In the genomic region with DNA sequence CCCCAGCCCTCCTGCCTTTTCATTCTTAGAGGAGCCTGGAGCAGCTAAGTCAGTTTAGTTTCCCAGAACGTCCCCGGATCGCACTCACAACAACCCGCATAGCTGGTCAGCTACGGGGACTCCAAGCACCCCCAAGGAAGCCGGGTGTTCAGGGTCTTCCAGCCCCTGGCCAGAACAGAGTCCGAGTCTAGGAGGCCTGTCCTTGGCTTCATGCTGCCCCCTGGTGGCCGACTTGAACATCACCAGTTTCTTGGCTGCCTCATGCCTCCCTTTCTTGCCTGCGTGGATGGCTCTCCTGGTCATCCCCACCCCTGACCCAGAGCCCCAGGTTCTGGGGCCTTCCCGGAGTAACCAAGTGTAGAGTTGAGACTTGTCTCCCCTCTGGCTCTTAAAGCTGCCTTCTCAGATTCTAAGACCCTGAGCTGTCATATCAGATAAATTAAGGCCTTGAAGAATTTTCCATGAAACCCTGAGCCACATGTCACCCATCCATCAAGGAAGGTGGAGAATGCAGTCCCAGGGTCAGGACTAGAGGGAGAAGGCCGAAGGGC, we compare ENCODE assay signal across 9 mouse cellular contexts. TPM values are rescaled to one million over a fixed set of nuclear protein-coding genes. Genes with fewer than 3 reads are reported as not detected.
DNase-seq lines count a peak whose midpoint lies in the region; ATAC-seq and TF ChIP-seq lines count a peak whose summit lies in the region.
"Had no signal": no experiment of that assay in that cellular context is flagged by ENCODE, and none has a peak within 500 bp of the region (broad histone marks: within the 10 kb centered on the region; RNA-seq: fewer than 3 reads in every experiment).

No protein-coding gene starts in this region.

- H3K4me3 ChIP-seq in midbrain, embryonic 10.5 days = no peak overlapping the region
- H3K4me3 ChIP-seq in midbrain, embryonic 13.5 days (replicated peaks) = no peak overlapping the region
- H3K4me3 ChIP-seq in intestine, postnatal 0 days (ENCODE audit: low read depth, low read length) = no peak overlapping the region
- no peak overlapping the region for H3K4me3 ChIP-seq in limb, embryonic 14.5 days (replicated peaks; ENCODE audit: low read length)
- H3K4me3 ChIP-seq in neural tube, embryonic 15.5 days (replicated peaks) = no peak overlapping the region
- no peak overlapping the region for H3K4me3 ChIP-seq in testis, adult 2 months (ENCODE audit: control insufficient read depth, low read depth, low read length)

- H3K27me3 ChIP-seq in midbrain, embryonic 10.5 days (ENCODE audit: low read depth, poor library complexity, severe bottlenecking) = peaks cover 75% of the 10 kb centered on the region
- peaks cover 20% of the 10 kb centered on the region for H3K27me3 ChIP-seq in midbrain, embryonic 13.5 days
- H3K27me3 ChIP-seq in intestine, postnatal 0 days (replicated peaks; ENCODE audit: control insufficient read depth, insufficient read depth, low read length) = no peaks in the 10 kb centered on the region
- H3K27me3 ChIP-seq in limb, embryonic 14.5 days (ENCODE audit: control insufficient read depth, insufficient read depth, low read length) = no peaks in the 10 kb centered on the region
- H3K27me3 ChIP-seq in neural tube, embryonic 15.5 days (replicated peaks) = 0 out of 2 replicates have a peak, but pooled peaks cover 3% of the 10 kb centered on the region
- H3K27me3 ChIP-seq in testis, adult 2 months (ENCODE audit: control insufficient read depth, insufficient read depth, low read length) = peaks cover 4% of the 10 kb centered on the region; the same call in 1 of the 2 replicates

- no peak for ATAC-seq in midbrain, embryonic 13.5 days
- ATAC-seq in intestine, postnatal 0 days = no peak
- no peak for ATAC-seq in limb, embryonic 14.5 days (ENCODE audit: low FRiP score, low read depth)
- ATAC-seq in neural tube, embryonic 15.5 days (ENCODE audit: low FRiP score) = no peak

- H3K4me1 ChIP-seq in midbrain, embryonic 10.5 days = peaks cover 83% of the 10 kb centered on the region
- peaks cover 53% of the 10 kb centered on the region for H3K4me1 ChIP-seq in midbrain, embryonic 13.5 days (replicated peaks)
- H3K4me1 ChIP-seq in intestine, postnatal 0 days (replicated peaks; ENCODE audit: control insufficient read depth, insufficient read depth, low read length) = peaks cover 3% of the 10 kb centered on the region; the same call in 1 of the 2 replicates
- peaks cover 26% of the 10 kb centered on the region for H3K4me1 ChIP-seq in limb, embryonic 14.5 days (ENCODE audit: control insufficient read depth, insufficient read depth, low read length)
- peaks cover 32% of the 10 kb centered on the region for H3K4me1 ChIP-seq in neural tube, embryonic 15.5 days
- H3K4me1 ChIP-seq in testis, adult 2 months (ENCODE audit: control insufficient read depth, insufficient read depth, low read length) = peaks cover 44% of the 10 kb centered on the region

- DNase-seq in midbrain, embryonic 10.5 days (ENCODE audit: low spot score) = peak; percentile 84
- DNase-seq in cerebellum, adult 9-10 months = peak; percentile 73
- peak; percentile 59 for DNase-seq in gastrocnemius, postnatal 25 days
- DNase-seq in limb, embryonic 14.5 days (ENCODE audit: low spot score) = peak; percentile 88

- 0 out of 2 replicates have a peak, but pooled peaks cover 4% of the 10 kb centered on the region for H3K36me3 ChIP-seq in midbrain, embryonic 10.5 days
- no peaks in the 10 kb centered on the region for H3K36me3 ChIP-seq in midbrain, embryonic 13.5 days
- H3K36me3 ChIP-seq in intestine, postnatal 0 days (ENCODE audit: control insufficient read depth, insufficient read depth) = no peaks in the 10 kb centered on the region
- H3K36me3 ChIP-seq in limb, embryonic 14.5 days (ENCODE audit: control insufficient read depth, insufficient read depth, low read length) = peaks cover 10% of the 10 kb centered on the region
- H3K36me3 ChIP-seq in neural tube, embryonic 15.5 days = no peaks in the 10 kb centered on the region
- H3K36me3 ChIP-seq in testis, adult 2 months (ENCODE audit: control insufficient read depth, insufficient read depth, low read length) = no peaks in the 10 kb centered on the region

- no peak overlapping the region for H3K9ac ChIP-seq in midbrain, embryonic 13.5 days (replicated peaks)
- no peak overlapping the region for H3K9ac ChIP-seq in intestine, postnatal 0 days (ENCODE audit: low read depth, low read length)
- no peak overlapping the region for H3K9ac ChIP-seq in limb, embryonic 14.5 days (ENCODE audit: low read depth, low read length, severe bottlenecking)
- no peak overlapping the region for H3K9ac ChIP-seq in neural tube, embryonic 15.5 days (replicated peaks)

- no peak overlapping the region for H3K4me2 ChIP-seq in midbrain, embryonic 13.5 days (replicated peaks)
- 0 out of 2 replicates have a peak overlapping the region, but pooled peaks have one; percentile 4 for H3K4me2 ChIP-seq in intestine, postnatal 0 days (replicated peaks; ENCODE audit: low read depth)
- H3K4me2 ChIP-seq in limb, embryonic 14.5 days (replicated peaks; ENCODE audit: low read depth, low read length, severe bottlenecking) = peak overlapping the region; percentile 6; the same call in 1 of the 2 replicates
- 0 out of 2 replicates have a peak overlapping the region, but pooled peaks have one; percentile 15 for H3K4me2 ChIP-seq in neural tube, embryonic 15.5 days

- peak overlapping the region; percentile 76; the same call in 1 of the 2 replicates for H3K27ac ChIP-seq in midbrain, embryonic 10.5 days (replicated peaks)
- no peak overlapping the region for H3K27ac ChIP-seq in midbrain, embryonic 13.5 days
- H3K27ac ChIP-seq in intestine, postnatal 0 days (ENCODE audit: low read depth, low read length) = no peak overlapping the region
- peak overlapping the region; percentile 87 for H3K27ac ChIP-seq in limb, embryonic 14.5 days (replicated peaks; ENCODE audit: low read depth, low read length)
- H3K27ac ChIP-seq in neural tube, embryonic 15.5 days (replicated peaks) = 0 out of 2 replicates have a peak overlapping the region, but pooled peaks have one; percentile 23
- H3K27ac ChIP-seq in testis, adult 2 months (ENCODE audit: control insufficient read depth, insufficient read depth, low read depth, low read length) = no peak overlapping the region

- 42% methylated on average over 11 of the region's 11 CpGs for WGBS in midbrain, embryonic 10.5 days
- WGBS in midbrain, embryonic 13.5 days = 34% methylated on average over 11 of the region's 11 CpGs
- WGBS in intestine, postnatal 0 days = 41% methylated on average over 11 of the region's 11 CpGs
- whole genome bisulfite sequencing in limb, embryonic 14.5 days = 38% methylated on average over 11 of the region's 11 CpGs
- 25% methylated on average over 11 of the region's 11 CpGs for WGBS in neural tube, embryonic 15.5 days

- H3K9me3 ChIP-seq in midbrain, embryonic 10.5 days (replicated peaks) = peaks cover 51% of the 10 kb centered on the region
- peaks cover 17% of the 10 kb centered on the region for H3K9me3 ChIP-seq in midbrain, embryonic 13.5 days
- H3K9me3 ChIP-seq in intestine, postnatal 0 days (ENCODE audit: control insufficient read depth) = peaks cover 12% of the 10 kb centered on the region; the same call in 1 of the 2 replicates
- peaks cover 25% of the 10 kb centered on the region for H3K9me3 ChIP-seq in limb, embryonic 14.5 days (ENCODE audit: control insufficient read depth, low read length)
- H3K9me3 ChIP-seq in neural tube, embryonic 15.5 days (replicated peaks) = 0 out of 2 replicates have a peak, but pooled peaks cover 3% of the 10 kb centered on the region

- TF ChIP-seq POLR2A in limb, embryonic 14.5 days (IDR thresholded peaks at IDR 0.05; ENCODE audit: borderline replicate concordance, extremely low read depth, insufficient read depth, insufficient read length) = no peak
- TF ChIP-seq POLR2A in testis, adult 2 months (IDR thresholded peaks at IDR 0.05; ENCODE audit: control insufficient read depth, low read depth, low read length) = no peak

- TF ChIP-seq CTCF in intestine, postnatal 0 days (IDR thresholded peaks at IDR 0.05; ENCODE audit: low read depth) = peak; percentile 93
- TF ChIP-seq CTCF in testis, adult 2 months (IDR thresholded peaks at IDR 0.05; ENCODE audit: control insufficient read depth, insufficient read depth, insufficient replicate concordance, low read depth, low read length) = peak; percentile 85

RNA-seq across cellular contexts. Expression of gene Cdkn1c, which starts 3.1 kb away (rescaled TPM):
- polyA plus RNA-seq in midbrain, embryonic 10.5 days (2016; fragmentation: Nextera tagmentation; extraction: Ambion mirVana) = 329 and 443 TPM in 2 replicates
- 379 and 515 TPM in 2 replicates for polyA plus RNA-seq in midbrain, embryonic 13.5 days (2015; fragmentation: Nextera tagmentation; extraction: Ambion mirVana)
- total RNA-seq in gastrocnemius, postnatal 25 days (2021) = 100 to 1,000 TPM in 1 of 2 experiments, 10 to 100 TPM in 1; 95.8 to 152 TPM
- 542 and 615 TPM in 2 replicates for polyA plus RNA-seq in intestine, postnatal 0 days (2015; fragmentation: Nextera tagmentation; extraction: Ambion mirVana)
- 1,048 and 1,240 TPM in 2 replicates for polyA plus RNA-seq in limb, embryonic 14.5 days (2012; rRNA removed)
- polyA plus RNA-seq in limb, embryonic 14.5 days (2014; fragmentation: Nextera tagmentation; extraction: Ambion mirVana) = 2,054 and 2,200 TPM in 2 replicates
- 275 and 292 TPM in 2 replicates for polyA plus RNA-seq in neural tube, embryonic 15.5 days (2015; fragmentation: Nextera tagmentation; extraction: Ambion mirVana)
- 41.7 and 45.9 TPM in 2 replicates for polyA plus RNA-seq in testis, adult 2 months (2012; rRNA removed)

RNA-seq across cellular contexts. Expression of gene Slc22a18, which starts 9.6 kb away (rescaled TPM):
- 0.17 and 0.20 TPM in 2 replicates for polyA plus RNA-seq in midbrain, embryonic 10.5 days (2016; fragmentation: Nextera tagmentation; extraction: Ambion mirVana)
- polyA plus RNA-seq in midbrain, embryonic 13.5 days (2015; fragmentation: Nextera tagmentation; extraction: Ambion mirVana) = 0.39 and 0.74 TPM in 2 replicates
- total RNA-seq in gastrocnemius, postnatal 25 days (2021) = under 1 TPM in 1 of 2 experiments, not detected in 1; 0.29 TPM
- polyA plus RNA-seq in intestine, postnatal 0 days (2015; fragmentation: Nextera tagmentation; extraction: Ambion mirVana) = 21.6 and 25.0 TPM in 2 replicates
- 3.3 and 5.3 TPM in 2 replicates for polyA plus RNA-seq in limb, embryonic 14.5 days (2012; rRNA removed)
- polyA plus RNA-seq in limb, embryonic 14.5 days (2014; fragmentation: Nextera tagmentation; extraction: Ambion mirVana) = 2.3 and 2.6 TPM in 2 replicates
- polyA plus RNA-seq in neural tube, embryonic 15.5 days (2015; fragmentation: Nextera tagmentation; extraction: Ambion mirVana) = 0.61 and 2.0 TPM in 2 replicates
- 38.0 and 41.9 TPM in 2 replicates for polyA plus RNA-seq in testis, adult 2 months (2012; rRNA removed)
- polyA plus RNA-seq: erythroblast, embryonic 14.5 days had no signal

RNA-seq across cellular contexts. Expression of gene Phlda2, which starts 39.0 kb away (rescaled TPM):
- 0.43 and 0.96 TPM in 2 replicates for polyA plus RNA-seq in midbrain, embryonic 10.5 days (2016; fragmentation: Nextera tagmentation; extraction: Ambion mirVana)
- 0.37 and 0.73 TPM in 2 replicates for polyA plus RNA-seq in midbrain, embryonic 13.5 days (2015; fragmentation: Nextera tagmentation; extraction: Ambion mirVana)
- not detected for total RNA-seq in gastrocnemius, postnatal 25 days (2021)
- 1.0 and 1.3 TPM in 2 replicates for polyA plus RNA-seq in intestine, postnatal 0 days (2015; fragmentation: Nextera tagmentation; extraction: Ambion mirVana)
- polyA plus RNA-seq in limb, embryonic 14.5 days (2012; rRNA removed) = 23.3 and 34.7 TPM in 2 replicates
- polyA plus RNA-seq in limb, embryonic 14.5 days (2014; fragmentation: Nextera tagmentation; extraction: Ambion mirVana) = 13.7 and 14.1 TPM in 2 replicates
- 1.0 and 1.3 TPM in 2 replicates for polyA plus RNA-seq in neural tube, embryonic 15.5 days (2015; fragmentation: Nextera tagmentation; extraction: Ambion mirVana)
- 0.35 and 0.40 TPM in 2 replicates for polyA plus RNA-seq in testis, adult 2 months (2012; rRNA removed)

Comparison
In these comparisons a context has a peak if more than half of its experiments do, and no peak if none do; other contexts are left out.
1. H3K27ac ChIP-seq: peak in midbrain, embryonic 10.5 days (single experiment), limb, embryonic 14.5 days (single experiment) and neural tube, embryonic 15.5 days (single experiment); none in midbrain, embryonic 13.5 days (single experiment), intestine, postnatal 0 days (single experiment) and testis, adult 2 months (single experiment).
2. Peak in every context shown above with its lines, with median percentiles within 50 percentile points of each other: DNase-seq.